Mouse (Mus musculus): ENCODE results near the gene Pld4. TPM values are rescaled to one million over a fixed set of nuclear protein-coding genes. Genes with fewer than 3 reads are reported as not detected.
"Not testable (repeated sequence)": the region's sequence is repeated elsewhere in the genome, so short reads cannot be mapped to it uniquely, and the experiment has no call there.

The Pld4 gene
- total RNA-seq, 2 experiments from 2014 or later, result 21.1 to 39.4 TPM

DNA sequence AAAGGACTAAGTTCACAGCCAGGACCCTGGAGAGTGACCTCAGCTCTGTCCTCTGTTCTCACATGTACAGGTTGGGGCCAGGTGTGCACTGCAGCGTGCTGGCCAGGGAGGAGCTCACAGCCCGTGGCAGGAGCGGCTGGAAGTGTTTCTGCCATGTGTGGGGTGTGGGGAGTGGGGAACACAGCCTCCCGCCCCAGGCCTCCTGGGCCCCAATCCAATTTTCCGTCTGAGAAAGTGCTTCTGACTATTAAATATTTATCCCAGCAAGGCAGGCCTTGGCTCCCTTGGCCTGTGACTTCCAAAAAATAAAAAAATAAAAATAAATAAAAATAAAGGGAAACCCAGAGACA lies 37.9 kb downstream of the Pld4 start:
- ATAC-seq (replicated peaks; ENCODE audit: poor library complexity, severe bottlenecking), result no peak

DNA sequence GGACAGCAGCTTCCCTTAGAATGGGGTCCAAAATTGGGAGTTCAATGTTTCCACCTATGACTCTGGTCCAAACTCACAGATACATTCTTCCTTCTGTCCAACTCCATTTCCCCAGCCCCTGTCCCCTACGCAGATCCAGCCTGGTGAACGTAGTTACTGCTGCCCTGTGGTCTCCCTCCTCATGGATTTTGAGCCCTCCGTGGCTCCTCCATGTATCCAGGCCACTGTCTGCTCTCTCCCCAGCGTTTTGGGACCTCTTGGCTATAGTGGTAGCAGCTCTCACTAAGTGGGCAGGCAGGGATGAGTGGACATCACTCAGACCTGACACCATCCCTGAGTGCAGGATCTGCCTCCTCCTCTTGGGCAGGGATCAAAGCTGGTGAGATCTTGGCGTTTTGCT lies 38.3 kb downstream of the Pld4 start:
- no peak for ATAC-seq (replicated peaks; ENCODE audit: poor library complexity, severe bottlenecking)

DNA sequence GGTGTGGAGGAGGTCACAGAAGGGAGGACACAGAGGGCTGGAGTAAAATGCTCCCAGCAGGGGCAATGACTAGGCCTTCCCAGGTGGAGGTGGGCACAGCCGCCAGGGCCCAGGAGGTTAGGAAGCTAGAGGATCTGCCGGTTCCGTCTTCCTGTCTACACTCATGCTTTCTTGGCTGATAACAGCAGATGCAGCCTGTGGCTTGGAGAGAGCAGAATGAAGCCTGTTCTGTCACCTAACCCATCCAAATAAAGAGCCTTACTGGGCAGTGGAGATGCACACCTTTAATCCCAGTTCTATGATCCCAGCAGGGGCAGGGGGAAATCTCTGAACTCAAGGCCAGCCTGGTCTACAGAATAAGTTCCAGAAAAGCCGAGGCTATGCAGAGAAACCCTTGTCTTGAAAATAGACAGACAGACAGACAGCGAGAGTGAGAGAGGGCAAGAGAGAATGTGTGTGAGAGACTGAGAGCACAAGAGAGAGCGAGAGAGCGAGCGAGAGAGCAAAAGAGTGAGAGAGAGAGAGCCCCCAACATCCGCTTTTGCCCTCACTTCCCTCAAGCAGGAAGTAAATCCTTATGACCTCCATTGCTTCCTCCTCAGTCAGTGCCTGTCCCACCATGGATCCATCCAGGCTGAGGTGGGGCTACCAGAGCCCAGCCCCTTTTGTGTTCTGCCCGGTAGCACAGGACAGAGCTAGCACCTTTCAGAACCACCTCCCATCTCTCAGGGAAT lies 38.9 kb downstream of the Pld4 start:
- no peak for ATAC-seq (replicated peaks; ENCODE audit: poor library complexity, severe bottlenecking)

DNA sequence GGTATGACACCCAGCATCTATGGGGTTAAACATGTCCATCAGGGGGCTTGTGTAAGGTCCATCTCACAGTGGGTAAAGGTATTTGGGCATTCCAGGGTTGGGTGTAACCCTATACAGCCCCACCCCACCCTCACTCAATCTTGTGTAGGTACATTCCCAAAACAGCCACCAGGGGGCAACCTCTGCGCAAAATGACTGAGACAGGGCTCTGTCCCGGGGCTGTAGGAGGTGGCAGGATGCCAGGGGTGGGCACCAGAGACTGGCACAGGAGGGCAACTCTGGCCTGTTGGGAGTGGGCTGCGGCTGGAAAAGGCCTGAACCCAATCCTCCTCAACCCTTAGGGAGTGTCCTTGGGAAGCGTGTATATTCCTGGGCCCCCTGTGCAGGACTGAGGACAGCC lies 40.0 kb downstream of the Pld4 start:
- ATAC-seq (replicated peaks; ENCODE audit: poor library complexity, severe bottlenecking), result peak; percentile 56

DNA sequence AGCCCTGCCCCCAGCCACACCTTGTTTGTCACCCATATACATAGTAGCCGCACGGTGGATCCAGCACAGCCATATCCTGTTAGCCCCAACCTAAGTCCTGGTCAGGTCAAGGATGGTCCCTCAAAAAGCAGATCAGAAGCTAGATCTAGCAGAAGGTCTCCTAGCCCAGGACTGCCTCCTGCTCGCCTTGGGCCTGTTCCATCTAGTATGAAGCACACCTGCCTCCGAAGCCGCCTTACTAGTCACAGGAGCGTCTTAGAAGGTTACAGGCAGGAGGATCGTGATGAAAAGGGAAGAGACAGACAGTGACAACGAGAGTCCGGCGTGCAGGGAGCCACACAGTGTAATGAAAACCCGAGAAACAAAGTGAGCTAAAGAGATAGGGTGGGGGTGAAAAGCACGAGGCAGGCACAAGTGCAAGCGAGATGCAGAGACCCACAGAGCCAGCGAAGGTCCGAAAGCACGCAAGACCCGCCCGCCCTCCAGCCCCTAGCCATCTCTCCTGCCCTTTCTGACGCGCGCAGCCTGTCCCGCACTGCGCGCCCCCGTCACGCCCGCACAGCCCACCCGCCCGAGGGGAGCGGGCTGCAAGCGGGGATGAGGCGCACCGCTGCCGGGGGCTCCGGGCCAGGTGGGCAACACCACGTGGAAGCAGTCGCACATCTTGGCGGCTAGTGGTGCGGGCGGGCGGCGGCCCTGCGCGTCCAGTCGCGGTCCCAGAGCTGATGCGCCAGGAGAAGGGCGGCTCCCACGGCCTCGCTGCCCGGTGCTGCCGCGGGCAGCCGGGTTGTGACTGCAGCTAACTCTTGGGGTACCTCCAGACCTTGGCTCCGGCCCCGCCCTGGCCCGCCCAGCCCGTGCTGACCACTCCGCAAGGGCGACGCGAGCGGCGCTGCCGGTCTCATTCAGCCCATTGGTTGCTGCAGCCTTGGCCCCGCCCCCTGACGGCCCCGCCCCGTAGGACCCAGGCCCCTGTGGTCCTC lies 41.7 kb downstream of the Pld4 start, which contains the start of gene Ahnak2:
Gene Ahnak2 (minus strand): TSS at position 794 of the 983 bp plus-strand sequence.
- peak; percentile 56 for ATAC-seq (replicated peaks; ENCODE audit: poor library complexity, severe bottlenecking)

DNA sequence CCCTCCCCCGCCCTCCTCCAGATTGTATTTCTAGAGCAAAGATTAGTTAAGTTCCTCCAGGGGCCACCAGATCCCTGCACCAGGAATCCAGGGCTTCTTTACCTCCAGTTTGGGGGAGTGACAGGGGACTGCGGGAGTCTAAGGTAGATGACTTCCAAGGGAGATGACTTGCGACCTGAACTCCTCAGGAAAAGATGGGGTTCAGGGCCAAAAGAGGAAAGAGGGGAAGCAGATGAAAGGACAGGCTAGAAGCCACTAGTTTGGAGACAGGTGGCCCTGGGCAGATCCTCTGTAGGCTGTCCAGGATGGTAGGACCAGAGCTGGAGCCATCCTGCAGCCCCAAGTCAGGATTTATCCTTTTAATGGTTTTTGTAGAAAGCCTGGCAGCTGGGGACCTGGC lies 42.5 kb downstream of the Pld4 start:
- ATAC-seq (replicated peaks; ENCODE audit: poor library complexity, severe bottlenecking), result no peak

DNA sequence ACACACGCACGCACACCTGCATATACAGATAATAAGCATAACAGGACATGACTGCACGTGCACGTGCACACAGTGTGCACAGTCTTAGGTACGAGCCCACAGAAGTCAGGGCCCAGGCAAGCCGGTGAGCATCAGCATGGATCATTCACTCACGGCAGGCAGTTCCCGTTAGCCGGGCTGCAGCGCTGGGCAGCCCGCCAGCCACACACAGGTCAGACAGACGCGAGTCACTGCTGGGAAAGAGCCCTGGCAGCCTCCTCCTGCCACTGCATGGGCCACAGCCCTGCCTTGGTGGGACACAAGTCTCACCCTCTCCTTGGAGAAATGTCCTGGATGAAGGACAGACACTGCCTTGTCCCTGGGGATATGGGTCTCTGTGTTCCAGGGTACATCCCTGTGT lies 43.6 kb downstream of the Pld4 start:
- ATAC-seq (replicated peaks; ENCODE audit: poor library complexity, severe bottlenecking), result no peak

DNA sequence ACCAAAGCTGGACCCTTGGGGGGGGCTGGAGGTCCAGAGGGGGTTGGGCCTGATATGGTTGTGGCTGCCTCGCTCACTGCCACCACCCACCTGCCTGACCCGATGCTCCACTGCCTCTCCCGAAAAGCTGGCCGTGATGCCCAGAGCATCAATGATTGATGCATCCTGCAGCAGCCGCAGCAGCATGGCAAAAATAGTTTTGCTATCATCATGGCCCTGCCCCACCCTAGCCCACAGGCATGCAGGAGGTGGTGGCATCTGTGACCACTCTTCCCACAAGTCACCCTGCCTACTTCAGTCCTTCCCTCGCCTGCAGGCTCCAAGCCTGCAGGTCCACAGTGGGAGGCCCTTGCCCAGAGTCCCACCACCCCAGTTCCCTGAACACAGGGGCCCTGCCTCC lies 45.6 kb downstream of the Pld4 start:
- ATAC-seq (replicated peaks; ENCODE audit: poor library complexity, severe bottlenecking), result no peak

DNA sequence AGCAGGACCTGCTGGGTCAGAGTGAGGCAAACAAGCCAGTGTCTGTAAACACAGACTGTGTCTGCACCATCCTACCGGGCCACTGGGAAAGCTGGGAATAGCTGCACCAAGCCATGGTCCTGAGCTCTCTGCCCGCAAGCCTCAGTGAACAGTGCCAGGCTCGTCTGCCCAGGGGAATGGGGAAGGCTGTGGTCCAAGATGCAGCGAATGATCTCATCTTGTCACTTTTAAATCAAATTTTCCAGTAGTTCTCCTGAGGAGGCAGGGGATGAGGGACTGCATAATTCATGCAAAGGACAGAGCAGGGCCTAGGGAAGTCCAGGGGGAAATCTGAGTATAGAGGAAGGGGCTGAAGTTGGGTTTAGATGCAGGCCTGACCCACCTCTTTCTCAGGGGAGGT lies 47.3 kb downstream of the Pld4 start:
- no peak for ATAC-seq (replicated peaks; ENCODE audit: poor library complexity, severe bottlenecking)

DNA sequence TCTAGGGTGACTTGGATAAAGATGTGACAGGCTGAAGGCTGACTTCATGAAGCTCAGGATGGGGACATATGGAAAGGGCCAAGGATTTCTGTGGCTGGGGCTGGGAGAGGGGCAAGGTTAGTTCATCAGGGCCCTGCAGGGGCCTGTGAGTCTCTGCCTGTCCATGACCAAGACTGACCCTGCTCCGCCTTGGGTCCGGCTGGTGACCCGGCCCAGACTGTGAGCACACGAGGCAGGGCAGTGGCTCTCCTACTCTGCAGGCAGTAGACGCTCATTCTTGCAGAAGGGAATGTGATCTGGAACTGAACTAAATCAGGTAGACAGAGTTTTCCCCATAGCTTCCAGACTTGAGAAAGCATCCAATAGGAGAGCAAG lies 47.7 kb downstream of the Pld4 start:
- no peak for ATAC-seq (replicated peaks; ENCODE audit: poor library complexity, severe bottlenecking)

DNA sequence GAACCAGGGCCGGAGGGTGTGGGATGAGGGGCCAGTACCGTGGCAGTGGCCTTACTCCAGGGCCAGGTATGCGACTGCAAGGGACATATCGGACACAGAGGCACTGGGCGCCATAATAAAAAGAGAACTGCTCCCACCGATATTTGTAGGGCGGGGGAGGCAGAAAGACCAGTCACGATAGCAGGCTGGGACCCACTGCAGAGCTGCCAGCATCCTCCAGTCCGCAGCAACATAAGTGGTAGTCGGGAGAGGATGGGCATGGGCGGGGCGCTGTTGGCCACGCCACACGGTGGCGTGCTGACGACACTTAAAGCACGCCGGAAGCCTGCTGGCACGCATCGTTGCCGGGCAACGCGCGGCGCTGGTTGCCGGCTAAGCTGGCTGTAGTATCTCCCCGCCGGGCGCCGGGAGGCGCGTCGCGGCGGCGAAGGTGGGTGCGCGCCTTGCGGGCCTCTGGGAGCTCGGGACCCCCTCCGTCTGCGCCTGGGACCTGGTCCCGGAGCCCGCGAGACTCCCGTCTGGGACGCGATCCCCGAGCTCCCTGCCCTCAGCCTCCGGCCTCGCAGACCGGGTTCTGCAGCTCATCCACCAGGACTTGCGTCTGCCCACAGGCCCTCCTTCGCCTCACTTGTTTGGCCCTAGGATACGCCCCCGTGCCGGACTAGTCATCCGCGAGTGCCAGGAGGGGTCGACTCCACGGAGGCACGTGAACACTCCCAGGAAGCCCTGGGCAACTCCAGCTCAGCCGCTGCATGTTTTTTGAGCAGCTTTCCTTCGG lies 48.3 kb downstream of the Pld4 start, which contains the start of gene Clba1:
Gene Clba1 (plus strand): TSS at position 351 of the 778 bp plus-strand sequence.
- ATAC-seq (replicated peaks; ENCODE audit: poor library complexity, severe bottlenecking), result peak; percentile 90

DNA sequence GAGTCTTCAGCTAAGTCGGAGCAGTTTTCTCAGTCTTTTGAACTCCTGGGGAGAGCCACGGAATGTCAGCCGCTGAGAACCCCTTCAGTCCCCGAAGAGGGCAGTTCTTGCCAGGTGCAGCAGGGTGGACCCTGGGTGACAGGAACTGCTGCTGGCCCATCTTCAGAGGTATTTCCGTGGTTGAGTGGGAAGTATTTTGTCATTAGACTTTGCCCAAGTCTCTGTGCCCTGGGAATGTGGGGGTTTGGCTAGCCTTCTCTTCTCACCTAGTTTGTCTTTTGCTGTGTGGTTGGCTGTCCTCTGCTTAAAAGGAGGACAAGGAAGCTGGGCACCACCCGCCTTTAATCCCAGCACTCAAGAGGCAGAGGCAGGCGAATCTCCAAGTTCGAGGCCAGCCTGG lies 49.2 kb downstream of the Pld4 start:
- no peak for ATAC-seq (replicated peaks; ENCODE audit: poor library complexity, severe bottlenecking)

DNA sequence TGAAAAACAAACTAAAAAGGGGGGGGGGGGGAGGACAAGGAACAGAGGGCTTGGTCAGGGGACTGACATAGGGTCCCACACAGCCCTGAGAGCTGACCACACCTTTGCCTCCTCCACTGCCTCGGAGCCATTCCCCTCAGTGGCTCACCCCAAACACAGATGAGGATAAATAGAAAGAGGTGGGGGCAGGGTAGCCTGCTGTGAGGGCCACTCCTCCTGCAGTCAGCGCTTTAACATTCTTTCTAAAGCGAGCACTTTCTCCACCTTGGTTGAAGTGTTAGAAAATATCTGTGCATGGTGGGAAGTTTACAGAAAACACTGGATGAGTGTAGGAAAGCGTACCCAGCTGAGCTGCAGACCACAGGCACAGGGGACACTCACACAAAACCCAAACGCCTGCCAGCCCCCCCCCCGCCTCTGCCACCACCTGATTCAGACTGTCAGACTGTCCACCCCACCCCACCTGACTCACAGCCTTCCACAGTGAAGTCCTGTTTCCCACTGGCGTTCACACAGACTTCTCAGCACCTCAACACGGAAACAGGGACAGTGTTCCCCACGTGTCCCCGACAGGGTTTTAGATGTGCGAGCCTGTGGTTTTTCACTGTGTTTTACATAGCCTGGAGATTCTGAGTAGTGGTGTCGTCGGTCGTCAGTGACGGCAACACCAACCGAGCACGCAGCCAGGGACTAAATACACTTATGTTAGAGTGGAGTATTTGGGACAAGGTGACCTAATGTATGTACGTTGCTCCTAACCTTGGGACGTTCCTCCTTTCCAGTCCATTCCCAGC lies 49.8 kb downstream of the Pld4 start:
- ATAC-seq (replicated peaks; ENCODE audit: poor library complexity, severe bottlenecking), result no peak

DNA sequence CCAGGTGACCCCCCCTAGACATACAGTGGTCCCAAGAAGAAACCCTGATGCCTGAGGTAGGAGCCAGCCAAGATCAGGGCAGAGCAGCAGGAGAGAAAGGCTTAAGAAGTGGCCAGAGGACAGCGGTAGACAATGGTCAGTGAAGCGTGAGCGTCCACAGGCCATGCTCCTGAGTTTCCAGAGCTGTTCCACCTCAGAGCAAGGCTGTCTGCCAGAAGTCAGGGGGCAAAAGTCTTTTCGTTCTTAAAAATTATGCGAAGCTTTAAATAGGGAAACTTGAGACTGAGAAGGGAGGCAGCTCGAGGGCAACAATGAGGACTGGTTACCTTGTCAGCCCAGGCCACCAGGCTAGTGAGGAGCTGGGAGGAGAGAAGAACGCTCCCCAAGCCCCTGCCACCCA lies 52.9 kb downstream of the Pld4 start:
- ATAC-seq (replicated peaks; ENCODE audit: poor library complexity, severe bottlenecking), result no peak

DNA sequence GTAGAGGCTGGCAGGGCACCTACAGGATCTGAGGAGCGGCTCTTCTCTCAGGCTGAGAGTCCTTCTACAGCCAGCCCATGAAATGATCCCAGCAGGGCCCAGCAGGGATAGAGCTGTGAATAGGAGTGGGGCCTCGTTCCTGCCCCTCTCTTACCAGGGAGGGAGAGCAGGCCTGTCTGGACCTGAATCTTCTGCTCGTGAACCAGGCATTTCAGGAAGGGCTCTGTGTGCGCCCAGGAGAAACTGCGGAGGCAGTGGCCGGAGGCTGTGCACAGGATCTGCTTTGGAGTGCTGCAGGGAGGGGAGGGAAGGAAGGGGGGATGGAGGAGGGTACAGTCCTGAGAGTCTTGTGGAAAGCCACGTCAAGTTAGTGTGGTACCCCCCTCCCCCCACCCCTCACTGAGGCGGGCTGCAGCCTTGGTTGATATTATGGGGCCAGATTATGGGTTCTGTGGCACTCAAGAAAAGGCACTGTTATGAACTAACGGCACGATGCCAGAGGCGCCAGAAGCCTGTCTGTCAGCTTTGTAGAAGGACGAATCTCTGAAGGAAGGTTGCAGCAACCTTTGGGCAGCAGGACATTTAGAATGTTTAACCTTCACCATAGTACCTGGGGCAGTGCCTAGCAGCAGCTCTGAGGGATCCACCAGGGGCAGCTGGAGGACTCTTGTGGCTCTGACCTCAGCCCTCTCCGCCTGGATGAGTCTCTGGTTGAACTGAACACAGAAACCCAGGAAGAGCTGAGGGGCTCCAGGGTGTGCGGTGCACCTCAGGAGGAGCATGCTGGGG lies 54.4 kb downstream of the Pld4 start:
- no peak for ATAC-seq (replicated peaks; ENCODE audit: poor library complexity, severe bottlenecking)

DNA sequence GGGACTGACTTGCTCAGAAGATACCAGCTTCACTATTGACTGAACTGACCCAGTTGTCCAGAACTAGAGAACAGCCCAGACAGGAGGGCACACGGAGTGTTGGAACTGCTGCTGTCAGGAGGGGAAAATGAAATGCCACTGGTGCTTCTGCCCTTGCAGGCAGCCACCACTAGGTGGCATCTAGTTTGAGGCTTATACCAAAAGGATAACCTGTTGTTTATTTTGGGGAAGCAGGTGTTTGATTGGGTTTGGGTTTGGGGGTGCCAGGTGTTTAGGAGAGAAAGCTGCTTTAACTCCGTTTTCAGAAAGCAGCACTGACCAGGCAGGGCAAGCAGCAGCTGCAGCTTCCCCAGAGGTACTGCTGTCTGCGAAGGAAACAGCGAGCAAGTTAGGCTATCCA lies 55.8 kb downstream of the Pld4 start:
- ATAC-seq (replicated peaks; ENCODE audit: poor library complexity, severe bottlenecking), result peak; percentile 66

DNA sequence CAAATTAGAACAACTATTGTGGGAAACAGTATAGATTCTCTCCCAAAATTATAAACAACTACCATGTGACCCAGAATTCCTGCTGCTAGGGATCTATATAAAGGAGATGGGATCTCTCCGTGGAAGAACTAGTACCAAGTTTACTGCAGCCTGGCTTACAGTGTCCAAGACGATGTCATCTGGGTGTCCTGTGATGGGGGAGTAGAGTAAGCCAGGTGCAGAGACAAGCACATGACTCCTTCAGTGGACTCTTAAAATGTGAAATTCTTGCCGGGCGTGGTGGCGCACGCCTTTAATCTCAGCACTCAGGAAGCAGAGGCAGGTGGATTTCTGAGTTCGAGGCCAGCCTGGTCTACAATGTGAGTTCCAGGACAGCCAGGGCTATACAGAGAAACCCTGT lies 56.4 kb downstream of the Pld4 start:
- not testable (repeated sequence) for ATAC-seq (replicated peaks; ENCODE audit: poor library complexity, severe bottlenecking)

Measured in granulocyte monocyte progenitor cell, adult 5-6 weeks (primary cell).